Mouse (Mus musculus): ENCODE measurements around the gene Gpbp1.

GRCm38 (mm10) chr13:111397600-111398151 lies 92.2 kb downstream of the Gpbp1 start:
- TF ChIP-seq POLR2A (IDR thresholded peaks at IDR 0.05; ENCODE audit: insufficient read depth, low read depth, low read length), result no peak
- TF ChIP-seq CTCF (IDR thresholded peaks at IDR 0.05), result no peak

Measured in heart, adult 2 months (tissue).